Mouse (Mus musculus) MN1 (cell line): ENCODE measurements around the gene Gsk3a.

Source experiments
- DNase-seq: peaks from one replicate; pipeline ENCODE4 v3.0.0-alpha.2; 2016; ENCODE audit warnings: low spot score

The Gsk3a gene

DNA sequence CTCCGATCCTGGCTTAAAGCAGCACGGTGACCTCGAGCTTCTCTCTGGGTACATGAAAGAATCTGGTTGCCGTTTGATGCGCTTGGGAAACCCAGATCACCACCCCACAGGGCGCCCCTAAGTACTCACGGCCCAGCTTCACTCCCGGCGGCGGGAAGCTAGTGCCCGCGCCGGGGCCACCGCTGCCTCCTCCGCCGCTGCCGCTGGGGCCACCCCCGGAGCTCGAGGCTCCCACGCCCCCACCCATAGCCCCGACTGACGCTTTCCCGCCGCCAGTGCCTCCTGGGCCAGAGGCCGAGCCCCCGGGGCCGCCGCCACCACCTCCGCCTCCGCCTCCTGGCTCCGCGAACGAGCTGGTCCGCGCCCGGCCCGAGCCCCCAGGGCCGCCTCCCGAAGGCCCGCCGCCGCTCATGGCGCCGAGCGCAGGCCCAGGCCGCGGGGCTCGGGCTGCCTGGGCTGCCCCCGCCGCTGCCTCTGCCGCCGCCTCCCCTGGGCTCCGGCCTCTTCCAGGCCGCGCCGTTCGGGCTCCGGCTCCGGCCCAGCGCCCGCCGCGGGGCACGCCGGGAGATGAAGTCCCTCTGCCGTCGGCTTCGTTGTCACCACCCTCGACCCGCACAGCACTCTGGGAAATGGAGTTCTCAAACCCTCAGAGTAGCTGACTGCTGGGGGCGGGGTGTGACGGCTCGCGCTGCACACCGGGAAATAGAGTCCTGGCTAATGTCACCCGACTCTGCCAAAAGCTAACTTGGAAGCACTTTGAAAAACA, at the start of gene Gsk3a:
Gene Gsk3a (minus strand): TSS at position 603 of the 766 bp plus-strand sequence.
- DNase-seq = peak; percentile 96

GRCm38 (mm10) chr7:25286989-25287388, 49.3 kb upstream of the Gsk3a start:
- DNase-seq = no peak

DNA sequence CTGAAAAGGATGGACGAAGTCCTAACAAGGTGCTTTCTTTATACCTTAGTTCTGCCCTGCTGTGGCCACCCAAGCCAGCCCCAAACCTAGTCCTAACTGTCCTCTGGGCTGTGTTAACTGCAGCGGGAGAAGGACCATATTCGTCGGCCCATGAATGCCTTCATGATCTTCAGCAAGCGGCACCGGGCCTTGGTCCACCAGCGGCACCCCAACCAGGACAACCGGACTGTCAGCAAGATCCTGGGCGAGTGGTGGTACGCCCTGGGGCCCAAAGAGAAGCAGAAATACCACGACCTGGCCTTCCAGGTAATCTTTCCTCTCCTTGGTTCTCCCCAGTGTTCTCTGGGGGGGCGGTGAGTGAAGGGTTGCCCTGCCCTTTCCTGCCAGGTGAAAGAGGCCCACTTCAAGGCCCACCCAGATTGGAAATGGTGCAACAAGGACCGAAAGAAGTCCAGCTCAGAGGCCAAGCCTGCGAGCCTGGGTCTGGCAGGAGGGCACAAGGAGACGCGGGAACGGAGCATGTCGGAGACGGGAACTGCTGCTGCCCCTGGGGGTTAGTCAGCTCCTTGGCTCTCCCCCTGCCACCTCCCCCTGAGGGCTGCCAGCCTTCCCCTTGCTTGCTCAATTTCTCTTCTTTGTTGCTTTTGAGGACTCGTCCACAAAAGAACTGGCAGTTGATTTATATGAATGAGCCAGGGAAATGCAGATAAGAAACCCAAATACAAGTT, 48.0 kb upstream of the Gsk3a start:
- DNase-seq = no peak

GRCm38 (mm10) chr7:25284766-25285165, 47.1 kb upstream of the Gsk3a start:
- no peak for DNase-seq

GRCm38 (mm10) chr7:25284171-25284570, 46.5 kb upstream of the Gsk3a start:
- DNase-seq = no peak

GRCm38 (mm10) chr7:25283637-25284036, 46.0 kb upstream of the Gsk3a start:
- DNase-seq = peak; percentile 25

DNA sequence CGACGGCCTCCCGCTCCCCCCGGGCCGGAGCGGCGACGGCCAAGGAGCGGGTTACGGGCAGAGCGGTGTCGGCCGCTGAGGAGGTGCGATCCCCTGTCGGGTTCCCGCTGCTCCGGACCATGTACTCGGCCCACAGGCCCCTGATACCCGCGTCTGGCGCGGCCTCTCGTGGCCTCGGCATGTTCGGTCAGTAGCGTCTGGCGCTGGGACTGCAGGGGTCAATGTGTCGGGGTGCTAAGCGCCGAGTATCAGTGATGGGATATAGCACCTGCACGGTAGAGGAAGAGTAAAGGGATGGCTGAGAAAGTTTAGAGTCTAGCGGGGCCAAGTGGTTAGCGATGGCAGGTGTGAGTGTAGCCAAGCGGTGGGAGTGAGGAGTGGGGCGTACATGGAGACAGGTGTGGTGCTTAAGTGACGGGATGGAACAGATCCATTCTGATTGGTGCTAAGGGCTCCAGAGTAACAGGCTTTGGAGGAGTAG, 45.1 kb upstream of the Gsk3a start:
- DNase-seq = peak; percentile 67

- DNase-seq = peak; percentile 95
These were observed 44.3 kb upstream of the Gsk3a start for GRCm38 (mm10) chr7:25281734-25282601.

DNA sequence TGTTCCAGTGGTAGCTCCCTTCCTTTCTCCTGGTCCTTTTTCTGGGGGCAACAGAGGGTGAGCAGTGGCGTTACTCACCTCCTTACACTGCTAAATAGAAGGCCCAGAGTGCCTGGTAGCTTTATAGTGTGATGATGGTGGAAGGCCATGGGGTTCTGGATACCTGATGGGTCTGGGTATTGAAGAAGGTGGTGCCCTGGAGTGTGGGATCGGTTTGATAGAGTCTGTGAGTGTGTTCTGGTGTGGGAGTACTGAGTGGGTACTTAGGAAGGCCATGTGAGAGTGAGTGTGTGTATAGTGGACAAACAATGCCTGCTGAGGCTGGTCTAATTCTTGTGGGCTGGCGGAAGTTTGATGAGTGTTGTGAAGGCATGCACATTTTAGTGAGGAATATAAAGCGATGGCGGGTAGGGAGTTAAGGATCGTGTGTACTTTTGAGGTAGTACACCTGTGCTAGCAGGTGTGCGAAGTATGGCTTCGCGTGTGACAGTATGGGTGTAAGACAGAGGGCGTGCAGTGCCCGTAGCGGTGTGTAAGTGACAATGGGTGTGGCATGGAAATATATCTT, 43.6 kb upstream of the Gsk3a start:
- DNase-seq = no peak

GRCm38 (mm10) chr7:25279861-25280791, 42.5 kb upstream of the Gsk3a start:
- DNase-seq = peak; percentile 80

GRCm38 (mm10) chr7:25279076-25279860, 41.6 kb upstream of the Gsk3a start:
- peak; percentile 94 for DNase-seq

DNA sequence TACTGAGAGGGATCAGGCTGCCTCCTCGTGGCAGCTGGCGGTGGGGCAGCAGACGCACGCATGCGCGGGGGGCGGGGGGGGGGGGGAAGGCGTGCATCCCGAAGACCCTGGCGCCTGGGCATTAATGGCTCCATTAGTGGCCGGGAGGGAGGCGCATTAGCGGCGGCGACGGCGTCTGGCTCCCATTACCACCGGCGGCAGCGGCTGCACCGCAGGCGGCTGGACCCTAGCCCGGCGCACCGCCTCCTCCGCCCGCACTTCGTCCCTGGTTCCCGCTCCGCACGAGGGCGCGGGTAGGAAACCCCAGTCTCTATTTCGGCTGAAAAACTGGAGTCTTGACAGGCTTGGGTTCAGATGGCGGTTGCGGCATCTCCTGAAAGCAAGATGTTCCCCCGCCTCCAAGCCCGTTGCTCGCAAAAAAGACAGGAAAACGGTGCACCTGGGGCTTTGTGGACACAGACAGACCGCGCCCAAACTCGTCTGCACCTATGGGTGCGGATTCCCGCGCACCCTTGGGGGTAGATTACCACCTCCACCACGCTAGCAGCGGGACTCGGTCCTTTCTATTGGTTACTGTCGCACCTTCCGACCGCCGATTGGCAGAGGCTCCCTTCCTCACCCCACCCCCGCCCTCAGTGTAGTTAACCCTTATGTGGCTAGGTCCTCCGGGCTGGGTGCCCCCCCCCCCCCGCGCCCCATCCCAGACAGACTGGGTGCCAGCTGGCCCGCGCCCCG, 40.9 kb upstream of the Gsk3a start:
- peak; percentile 81 for DNase-seq

GRCm38 (mm10) chr7:25277998-25278340, 40.3 kb upstream of the Gsk3a start:
- no peak for DNase-seq

DNA sequence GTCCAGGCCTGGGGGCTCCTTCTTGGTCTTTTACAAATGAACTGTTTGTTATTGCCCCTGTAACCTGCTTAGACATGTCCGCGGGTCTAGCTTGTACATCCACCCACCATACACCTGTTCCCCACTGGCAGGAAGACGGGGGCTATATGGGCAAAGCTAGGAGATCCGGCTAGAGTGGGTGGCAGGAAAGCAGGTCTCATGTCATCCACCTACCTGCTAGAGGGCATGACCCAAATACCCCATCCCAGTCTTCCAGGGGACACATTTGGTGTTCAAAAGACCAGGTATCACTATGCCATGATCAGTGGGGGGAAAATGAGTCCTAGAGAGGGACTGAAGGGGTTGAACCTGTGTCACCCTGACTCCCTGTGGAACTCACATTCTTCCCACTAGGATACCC, 39.8 kb upstream of the Gsk3a start:
- DNase-seq = no peak

DNA sequence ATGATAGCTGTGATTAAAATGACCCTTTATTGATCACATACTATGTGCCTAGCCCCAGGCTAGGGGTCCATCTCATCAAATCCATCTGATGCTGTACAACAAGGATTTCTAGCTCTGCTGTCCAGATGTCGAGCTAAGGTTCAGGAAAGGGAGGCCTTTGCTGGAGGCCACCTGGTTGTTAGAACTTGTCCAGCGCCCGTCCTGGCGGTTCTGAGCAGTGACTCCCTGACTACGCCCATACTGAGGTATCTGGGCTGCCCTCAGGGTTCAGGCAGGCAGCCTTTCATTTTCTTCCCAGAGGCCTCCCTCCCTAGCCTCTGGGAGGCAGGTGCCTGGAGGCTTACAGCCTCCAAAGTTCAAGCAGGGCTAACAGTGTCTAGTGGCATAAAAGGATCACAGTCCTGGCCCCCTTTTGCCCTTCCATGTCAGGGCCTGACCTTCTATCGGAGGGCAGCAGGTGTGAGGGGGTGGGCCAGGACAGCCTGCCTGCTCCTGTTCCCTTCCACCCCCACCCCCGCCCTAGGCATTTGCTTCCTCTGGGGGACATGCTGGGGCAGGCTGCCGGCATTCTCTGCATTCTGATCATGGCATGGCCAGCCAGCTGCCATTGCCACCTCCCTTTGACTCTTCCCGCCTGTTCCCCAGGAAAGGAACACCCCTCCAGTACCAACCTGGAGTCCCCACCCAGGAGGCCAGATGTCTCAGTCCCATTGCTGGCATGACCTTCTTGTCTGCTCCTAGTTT, 38.1 kb upstream of the Gsk3a start:
- no peak for DNase-seq

GRCm38 (mm10) chr7:25274996-25275395, 37.3 kb upstream of the Gsk3a start:
- DNase-seq = no peak

GRCm38 (mm10) chr7:25274571-25274970, 36.9 kb upstream of the Gsk3a start:
- DNase-seq = no peak
